ENCODE assay signal across 17 mouse cellular contexts in genomic region chr5:44400573-44401332, GRCm38 (mm10).
"Had no signal": no experiment of that assay in that cellular context is flagged by ENCODE, and none has a peak within 500 bp of the region (broad histone marks: within the 10 kb centered on the region; RNA-seq: fewer than 3 reads in every experiment).

No protein-coding gene starts in this region.

- H3K36me3 ChIP-seq: limb, embryonic 10.5 days; liver, embryonic 15.5 days; midbrain, embryonic 10.5 days; neural tube, embryonic 12.5 days had no signal

- H3K4me2 ChIP-seq: liver, embryonic 11.5 days; liver, embryonic 15.5 days; neural tube, embryonic 12.5 days had no signal

- H3K4me3 ChIP-seq: left cerebral cortex, adult 2 months; limb, embryonic 10.5 days; liver, embryonic 15.5 days; midbrain, embryonic 10.5 days; myocyte; neural tube, embryonic 12.5 days had no signal

- H3K9me3 ChIP-seq: limb, embryonic 10.5 days; liver, embryonic 15.5 days; midbrain, embryonic 10.5 days had no signal

- H3K9ac ChIP-seq: liver, embryonic 15.5 days; neural tube, embryonic 12.5 days had no signal

- ATAC-seq: lung, postnatal 0 days had no signal

- H3K27ac ChIP-seq: left cerebral cortex, adult 2 months; limb, embryonic 10.5 days; liver, embryonic 15.5 days; midbrain, embryonic 10.5 days; neural tube, embryonic 12.5 days had no signal

- H3K4me1 ChIP-seq: limb, embryonic 10.5 days; liver, embryonic 15.5 days; midbrain, embryonic 10.5 days; neural tube, embryonic 12.5 days had no signal

- DNase-seq: kidney, adult 8-10 months; kidney, postnatal 10 days; kidney, postnatal 4 days; lung, adult 2 months; lung, postnatal 4 days; midbrain, embryonic 14.5 days; right cerebral cortex, adult 18-20 months; right cerebral cortex, postnatal 25 days; thymus, postnatal 36 days had no signal

- H3K27me3 ChIP-seq: liver, embryonic 15.5 days; neural tube, embryonic 12.5 days had no signal
